Mouse (Mus musculus): ENCODE data around the gene Pmvk.

Pmvk gene

GRCm38 (mm10) chr3:89454401-89455177, at the start of gene Pmvk:
TSS of gene Pmvk (plus strand) at chr3:89454541.
- in situ Hi-C loops (cut with MboI, MseI): no loop called here

DNA sequence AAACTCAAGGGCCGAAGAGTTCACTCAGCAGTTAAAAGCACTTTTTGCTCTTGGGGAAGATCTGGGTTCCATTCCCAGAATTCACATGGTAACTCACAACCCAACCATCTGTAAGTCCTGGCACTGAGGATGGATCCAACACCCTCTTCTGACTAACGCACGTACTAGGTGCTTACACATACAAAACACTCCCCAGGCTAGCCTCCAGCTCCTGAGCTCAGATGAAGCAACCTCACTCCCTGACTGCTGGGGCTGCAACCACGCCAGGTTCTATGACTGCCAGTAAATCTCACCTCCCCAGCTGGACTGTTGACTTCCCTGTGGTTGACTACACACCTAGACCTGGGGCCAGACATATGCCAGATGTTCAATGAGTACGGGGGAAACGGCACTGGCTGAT, 47.5 kb upstream of the Pmvk start:
- in situ Hi-C loops (cut with MboI, MseI): no loop called here

DNA sequence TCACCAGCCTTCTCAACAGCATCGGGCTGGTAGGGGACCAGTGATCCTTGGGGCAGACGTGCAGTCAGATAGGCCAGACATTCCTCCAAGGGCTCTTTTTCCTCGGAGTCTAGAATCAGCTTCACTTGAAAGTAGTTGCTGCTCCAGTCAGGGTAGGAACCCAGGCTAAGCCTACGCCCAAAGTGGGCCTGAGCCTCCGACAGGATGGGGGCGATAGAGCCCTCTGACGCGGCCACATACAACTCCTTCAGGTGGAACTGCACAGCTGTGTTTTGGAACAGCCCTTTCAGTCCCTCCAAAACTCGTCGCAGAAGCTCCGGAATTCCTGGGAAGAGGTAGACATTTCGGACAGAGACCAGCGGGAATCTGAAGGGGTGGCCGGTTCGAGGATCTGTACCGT, 45.9 kb upstream of the Pmvk start:
- in situ Hi-C loops (cut with MboI, MseI): no loop called here

DNA sequence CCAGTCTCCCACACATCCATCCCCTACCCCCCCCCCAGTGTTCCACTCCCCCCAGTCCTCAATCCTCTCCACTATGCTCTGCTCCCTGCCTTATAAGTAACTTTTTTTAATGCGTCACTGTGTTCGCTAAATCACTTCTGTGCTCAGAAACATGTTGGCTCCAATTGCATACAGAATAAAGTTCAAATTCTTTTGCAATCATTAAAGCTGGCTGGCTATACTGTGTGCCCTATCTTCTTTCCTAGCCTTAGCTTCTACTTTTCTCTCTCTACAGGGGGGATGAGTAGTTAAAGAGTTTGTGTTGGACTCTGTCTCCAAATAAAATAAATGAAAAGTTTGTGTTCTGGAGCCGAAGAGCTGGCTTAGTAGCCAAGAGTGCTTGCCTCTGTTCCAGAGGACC, 44.6 kb upstream of the Pmvk start:
- in situ Hi-C loops (cut with MboI, MseI): no loop called here

GRCm38 (mm10) chr3:89410864-89411263, 43.5 kb upstream of the Pmvk start:
- in situ Hi-C loops (cut with MboI, MseI): no loop called here

DNA sequence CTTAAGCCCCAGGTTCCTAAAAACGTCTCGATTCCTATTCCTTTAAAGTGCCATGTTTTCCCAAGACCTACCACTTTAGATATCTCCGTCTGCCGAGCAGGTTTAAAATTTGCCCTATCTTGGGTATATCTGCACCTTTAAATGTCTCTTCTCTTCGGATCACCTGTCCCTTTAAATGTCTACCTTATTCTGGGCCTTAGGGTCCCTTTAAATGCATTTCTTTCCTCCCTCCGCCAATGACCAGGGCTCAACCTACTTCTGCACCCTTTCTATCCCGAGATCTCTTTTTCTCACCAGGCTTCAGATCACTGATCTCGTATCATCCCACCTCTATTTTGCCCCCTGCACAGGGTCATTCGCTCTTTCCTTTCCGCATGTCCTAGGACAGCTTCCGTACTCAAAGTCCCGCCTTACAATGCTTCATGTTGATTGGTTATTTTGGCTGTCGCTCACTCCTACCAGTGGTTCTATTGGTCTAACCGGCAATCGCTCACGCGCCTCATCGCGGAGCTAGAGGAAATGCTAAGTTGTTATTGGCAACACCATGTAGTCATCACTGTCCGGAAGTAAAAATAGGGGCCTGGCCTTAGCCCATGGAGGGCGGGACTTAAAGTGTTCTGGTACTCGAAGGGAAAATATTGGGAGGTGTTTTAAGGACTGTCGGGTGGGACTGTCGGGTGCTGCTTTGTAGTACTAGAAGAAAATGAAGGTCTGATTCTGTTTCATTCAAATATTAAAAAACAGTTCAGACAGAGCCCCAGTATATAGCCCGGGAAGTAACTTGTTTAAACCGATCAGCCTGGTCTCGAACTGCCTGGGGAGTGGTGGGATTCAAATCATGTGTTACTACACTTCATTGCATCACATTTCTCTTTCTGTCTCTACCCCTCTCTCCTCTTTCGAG, 42.6 kb upstream of the Pmvk start, which contains the start of gene Flad1:
Gene Flad1 (minus strand): TSS at position 381 of the 904 bp plus-strand sequence.
- in situ Hi-C loops (cut with MboI, MseI): no loop called here

DNA sequence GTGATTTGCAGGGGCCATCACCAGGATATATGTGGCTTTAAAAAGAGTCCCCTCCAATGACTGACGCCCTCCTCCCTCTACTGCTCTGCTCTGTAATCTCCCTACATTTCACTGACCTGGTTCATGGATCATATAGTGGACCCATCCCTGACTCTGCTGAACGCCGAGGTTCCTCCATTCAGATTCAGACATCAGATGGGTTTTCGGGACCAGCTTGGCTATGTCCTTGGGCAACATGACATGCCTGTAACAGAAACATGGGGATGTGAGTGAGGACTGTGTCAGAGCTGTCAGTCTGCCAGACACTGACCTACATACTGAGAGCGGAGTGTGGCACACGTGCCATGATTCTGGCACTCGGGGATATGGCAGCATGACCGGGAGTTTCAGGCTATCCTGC, 38.2 kb upstream of the Pmvk start:
- in situ Hi-C loops (cut with MboI, MseI): no loop called here

DNA sequence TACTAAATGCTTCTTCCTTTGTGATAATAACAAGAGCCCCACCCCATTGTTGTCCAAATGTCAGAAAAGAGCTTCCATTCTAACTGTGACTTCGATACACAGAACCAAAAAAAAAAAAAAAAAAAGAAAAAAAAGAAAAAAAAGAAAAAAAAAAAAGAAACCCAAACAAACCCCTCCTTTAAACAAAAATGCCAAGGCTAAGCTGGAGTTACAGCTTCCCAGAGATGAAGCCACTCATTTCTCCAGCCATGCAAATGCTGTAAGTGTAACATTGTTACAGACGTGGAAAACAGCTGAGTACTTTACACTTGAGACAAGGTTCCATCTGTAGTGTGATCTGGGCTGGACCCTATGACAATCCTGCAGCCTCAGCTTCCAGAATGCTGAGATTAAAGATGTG, 37.2 kb upstream of the Pmvk start:
- in situ Hi-C loops (cut with MboI, MseI): no loop called here

GRCm38 (mm10) chr3:89417840-89418169, 36.5 kb upstream of the Pmvk start:
- in situ Hi-C loops (cut with MboI, MseI): no loop called here

DNA sequence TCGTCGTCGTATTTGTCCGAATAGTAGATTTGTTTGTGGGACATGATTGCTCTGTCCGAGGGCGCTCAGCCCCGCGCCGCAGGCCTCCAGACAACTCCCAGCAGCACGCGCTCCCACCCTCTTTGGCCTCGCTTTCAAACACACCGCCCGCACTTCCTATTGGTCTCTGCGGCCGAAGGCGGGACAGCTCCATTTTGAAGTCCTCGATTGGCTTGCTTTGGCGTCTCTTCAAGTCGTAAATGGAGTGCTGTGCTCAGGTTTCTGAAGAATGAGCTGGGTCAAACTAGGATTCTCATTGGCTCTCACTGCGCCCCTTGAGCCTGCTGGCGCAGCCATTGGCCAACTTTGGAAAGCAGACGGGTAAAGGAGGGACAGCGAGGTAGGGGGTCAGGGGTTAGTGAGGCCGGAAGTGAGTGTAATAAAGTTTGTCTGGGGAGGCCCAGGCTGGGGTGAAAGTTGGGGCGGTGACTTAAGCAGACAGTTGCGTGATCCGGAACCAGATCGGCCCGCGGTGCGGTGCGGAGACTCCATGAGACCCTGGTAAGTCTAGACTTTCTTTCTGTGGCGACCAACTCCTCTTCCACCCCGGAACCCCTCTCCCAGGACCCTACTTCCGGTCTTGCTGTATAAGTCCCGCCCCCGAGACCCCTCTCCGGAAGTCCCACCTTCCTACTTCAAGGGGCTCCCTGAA, 36.0 kb upstream of the Pmvk start, which contains the start of the genes Cks1b and Shc1:
Gene Cks1b (minus strand): TSS at position 214 of the 691 bp plus-strand sequence.
Gene Shc1 (plus strand): TSS at position 274 of the 691 bp plus-strand sequence.
- in situ Hi-C loops (cut with MboI, MseI): no loop called here

- in situ Hi-C loops (cut with MboI, MseI): no loop called here
Measured at GRCm38 (mm10) chr3:89418861-89419250, 35.5 kb upstream of the Pmvk start.

DNA sequence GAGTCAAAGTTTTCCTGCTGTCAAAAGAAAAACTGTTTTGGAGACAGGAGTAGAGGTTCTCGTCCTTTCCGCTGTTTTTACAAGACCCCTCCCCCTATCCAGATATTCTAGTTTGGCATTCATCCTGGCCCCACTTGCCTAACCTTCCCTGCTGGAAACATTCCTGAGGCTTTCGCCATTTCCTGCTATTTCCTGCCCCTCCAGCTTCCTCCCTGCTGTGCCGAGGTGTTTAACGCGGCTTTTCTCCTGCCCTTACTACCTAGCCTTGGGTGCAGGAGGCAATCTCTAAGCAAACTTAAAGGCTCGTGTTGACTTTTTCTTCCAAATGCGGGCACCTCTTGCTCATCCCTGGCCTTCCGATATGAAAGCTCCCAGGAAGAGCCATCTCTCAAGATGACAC, 34.8 kb upstream of the Pmvk start:
- in situ Hi-C loops (cut with MboI, MseI): no loop called here

DNA sequence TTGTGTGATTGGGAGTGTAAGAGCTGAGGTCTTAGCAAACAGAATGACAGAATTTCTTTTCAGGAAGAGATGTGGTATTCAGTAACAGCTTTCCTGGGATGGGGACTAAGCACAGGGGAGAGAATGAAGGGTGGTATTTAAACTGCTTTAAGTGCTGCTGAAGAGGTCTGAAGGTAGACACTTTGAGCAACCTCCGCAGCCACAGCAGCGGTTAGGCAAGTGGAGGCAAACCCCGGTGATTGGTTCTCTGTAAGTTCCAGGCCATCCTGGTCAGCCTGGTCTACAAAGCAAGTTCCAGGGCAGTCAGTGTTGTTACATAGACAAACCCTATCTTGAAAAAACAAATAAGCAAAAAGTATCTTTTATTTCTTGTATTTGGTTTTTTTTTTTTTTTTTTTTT, 34.4 kb upstream of the Pmvk start:
- in situ Hi-C loops (cut with MboI, MseI): no loop called here

- in situ Hi-C loops (cut with MboI, MseI): no loop called here
Measured at GRCm38 (mm10) chr3:89420421-89420820, 33.9 kb upstream of the Pmvk start.

DNA sequence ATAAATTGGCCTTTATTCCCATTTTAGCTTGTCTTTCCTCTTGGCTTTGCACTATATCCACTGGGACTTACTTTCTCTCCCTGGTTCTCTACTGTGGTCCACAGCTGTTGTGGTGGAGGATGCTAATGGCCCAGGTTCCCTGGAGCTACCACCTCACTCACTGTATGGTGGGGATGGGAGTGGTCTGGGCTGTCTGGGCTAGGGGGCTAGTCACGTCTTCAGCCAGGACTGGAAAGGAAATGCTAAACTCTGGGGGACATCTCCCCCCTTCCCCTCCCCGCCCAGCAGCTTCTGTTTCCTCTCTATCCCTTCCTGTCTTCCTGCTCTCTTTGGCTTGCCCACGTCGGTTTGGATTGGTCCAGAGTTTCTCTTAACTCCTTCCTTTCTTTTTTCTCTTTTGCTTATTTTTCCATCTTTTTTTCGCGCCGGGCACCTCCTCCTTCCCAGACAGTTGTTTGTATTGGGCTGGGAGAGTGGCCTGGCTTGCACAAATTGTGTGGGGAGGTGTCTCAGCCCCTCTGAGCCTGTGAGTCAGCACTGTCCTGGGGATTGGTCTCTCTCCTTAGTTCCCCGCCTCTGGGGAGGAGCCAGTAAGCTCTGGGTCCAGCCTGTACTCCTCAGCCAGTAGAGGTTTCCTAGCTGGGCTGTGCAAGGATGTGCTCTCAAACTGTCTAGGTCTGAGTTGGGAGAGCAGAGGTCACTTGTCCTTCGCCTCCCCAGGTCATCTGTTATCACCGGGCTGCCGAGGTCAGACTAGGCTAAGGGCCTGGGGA, 33.2 kb upstream of the Pmvk start:
- in situ Hi-C loops (cut with MboI, MseI): no loop called here

DNA sequence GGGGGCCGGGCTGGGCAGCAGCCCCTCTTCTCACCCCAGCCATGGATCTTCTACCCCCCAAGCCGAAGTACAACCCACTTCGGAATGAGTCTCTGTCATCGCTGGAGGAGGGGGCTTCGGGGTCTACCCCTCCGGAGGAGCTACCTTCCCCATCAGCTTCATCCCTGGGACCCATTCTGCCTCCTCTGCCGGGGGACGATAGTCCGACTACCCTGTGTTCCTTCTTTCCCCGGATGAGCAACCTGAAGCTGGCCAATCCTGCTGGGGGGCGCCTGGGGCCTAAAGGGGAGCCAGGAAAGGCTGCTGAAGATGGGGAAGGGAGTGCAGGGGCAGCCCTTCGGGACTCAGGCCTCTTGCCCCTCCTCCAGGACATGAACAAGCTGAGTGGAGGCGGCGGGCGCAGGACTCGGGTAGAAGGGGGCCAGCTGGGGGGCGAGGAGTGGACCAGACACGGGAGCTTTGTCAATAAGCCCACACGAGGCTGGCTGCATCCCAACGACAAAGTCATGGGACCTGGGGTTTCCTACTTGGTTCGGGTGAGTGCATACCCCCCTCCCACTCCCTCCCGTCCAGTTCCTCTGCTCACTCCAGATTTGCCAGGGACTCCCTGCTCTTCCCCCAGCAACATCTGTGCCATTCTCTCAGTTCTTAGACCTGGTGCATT, 32.4 kb upstream of the Pmvk start:
- in situ Hi-C loops (cut with MboI, MseI): no loop called here

GRCm38 (mm10) chr3:89422556-89423205, 31.7 kb upstream of the Pmvk start:
- in situ Hi-C loops (cut with MboI, MseI): no loop called here

DNA sequence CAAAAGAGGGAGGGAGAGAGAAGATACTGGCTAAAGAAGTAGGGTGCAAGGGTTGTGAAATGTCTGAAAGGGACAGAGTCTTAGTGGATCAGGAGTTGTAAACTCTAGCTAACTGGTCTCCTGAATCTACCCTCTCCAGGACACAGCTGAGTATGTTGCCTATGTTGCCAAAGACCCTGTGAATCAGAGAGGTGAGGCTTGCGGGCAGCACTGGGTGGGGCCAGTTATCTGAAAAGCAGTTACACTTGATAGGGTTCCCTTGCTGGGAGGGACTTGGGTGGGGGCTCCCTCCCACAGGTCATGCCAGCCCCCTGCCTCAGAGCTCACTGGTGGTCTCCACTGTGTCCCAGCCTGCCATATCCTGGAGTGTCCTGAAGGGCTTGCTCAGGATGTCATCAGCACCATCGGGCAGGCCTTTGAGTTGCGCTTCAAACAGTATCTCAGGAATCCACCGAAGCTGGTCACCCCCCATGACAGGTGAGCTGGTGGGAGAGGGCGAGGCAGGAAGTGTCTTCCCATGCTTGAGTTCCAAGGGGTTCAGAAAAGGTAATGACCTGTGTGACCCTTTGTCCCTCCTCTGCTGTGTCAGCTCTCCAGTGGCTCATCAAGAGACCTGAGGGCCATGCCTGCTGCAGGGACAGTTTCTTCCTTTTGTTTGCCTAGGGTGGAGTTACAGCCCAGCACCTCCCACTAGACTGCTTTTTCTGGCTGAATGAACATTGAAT, 29.8 kb upstream of the Pmvk start:
- in situ Hi-C loops (cut with MboI, MseI): loop anchor here in 1 of 2 experiments (25.0 kb wide), 1 partner anchor 1462 kb away; the partner anchor contains the start of gene Nes

DNA sequence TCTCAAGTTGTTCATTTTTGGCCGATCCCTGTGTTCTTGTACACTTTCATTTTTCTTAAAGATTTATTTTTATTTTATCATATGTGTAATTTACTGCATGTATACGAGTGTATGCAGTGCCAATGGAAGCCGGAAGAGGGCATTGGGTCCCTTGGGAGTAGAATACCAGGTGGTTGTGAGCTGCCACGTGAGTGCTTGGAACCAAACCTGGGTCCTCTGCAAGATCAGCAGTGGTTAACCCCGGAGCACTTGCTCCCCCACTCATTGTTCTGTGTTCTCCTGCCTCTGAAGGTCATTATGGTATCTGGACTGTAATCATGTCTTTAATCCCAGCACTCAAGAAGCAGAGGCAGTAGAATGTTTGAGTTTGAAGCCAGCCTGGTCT, 29.2 kb upstream of the Pmvk start:
- in situ Hi-C loops (cut with MboI, MseI): loop anchor here in 1 of 2 experiments (25.0 kb wide), 1 partner anchor 1463 kb away; the partner anchor contains the start of gene Nes
